Mouse (Mus musculus) gastrocnemius, adult 2 months (tissue): ENCODE data around the gene Cdc73. TPM values are rescaled to one million over a fixed set of nuclear protein-coding genes. Genes with fewer than 3 reads are reported as not detected.
"Not testable (repeated sequence)": the region's sequence is repeated elsewhere in the genome, so short reads cannot be mapped to it uniquely, and the experiment has no call there.

Experiments
- DNase-seq: peaks from one replicate; pipeline ENCODE4 v3.0.0; 2022
- H3K27ac ChIP-seq: fragments of 200-600 bp; 2 replicates; pipeline ENCODE4 v1.8.1; 2022; ENCODE audit warnings: mild to moderate bottlenecking
- H3K4me3 ChIP-seq: fragments of 200-600 bp; 2 replicates; pipeline ENCODE4 v1.8.1; 2022; ENCODE audit warnings: mild to moderate bottlenecking, moderate library complexity
- CTCF ChIP-seq: fragments of 200-600 bp; IDR thresholded peaks from 2 replicates; pipeline ENCODE4 v1.8.1; 2022; ENCODE audit warnings: antibody characterized with exemption, mild to moderate bottlenecking, moderate library complexity
- intact Hi-C: fragments of 180-260 bp; cut with DNase I; formaldehyde crosslinking; loops from one replicate; pipeline ENCODE4 v1.15.1; 2025
- total RNA-seq, 2 experiments: library from RNA; stranded (reverse); gene quantifications; 2 replicates each; pipeline ENCODE4 v1.2.3; 2021

The Cdc73 gene
- total RNA-seq, 2 experiments from 2014 or later = 48.8 to 52.7 TPM

DNA sequence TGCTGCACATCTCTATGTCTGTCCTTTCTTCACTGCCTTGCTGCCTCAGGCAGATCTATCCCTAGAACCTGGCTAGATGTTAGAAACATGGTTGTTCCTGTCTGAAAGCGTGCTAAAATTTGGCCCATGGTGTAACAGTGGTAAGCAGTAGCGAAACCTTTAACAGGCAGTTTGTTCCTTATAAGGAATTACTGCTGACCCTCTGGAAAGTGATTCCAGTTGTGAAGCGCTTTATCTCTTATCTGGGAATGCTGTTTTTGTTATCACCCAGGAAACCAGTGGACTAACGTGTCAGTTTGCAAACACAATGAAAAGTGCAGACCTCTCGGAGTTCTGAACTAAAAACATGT lies 7.9 kb upstream of the Cdc73 start:
- intact Hi-C loops = no loop called here
- no peak overlapping the region for H3K4me3 ChIP-seq
- no peak for TF ChIP-seq CTCF
- no peak for DNase-seq
- H3K27ac ChIP-seq = no peak overlapping the region

DNA sequence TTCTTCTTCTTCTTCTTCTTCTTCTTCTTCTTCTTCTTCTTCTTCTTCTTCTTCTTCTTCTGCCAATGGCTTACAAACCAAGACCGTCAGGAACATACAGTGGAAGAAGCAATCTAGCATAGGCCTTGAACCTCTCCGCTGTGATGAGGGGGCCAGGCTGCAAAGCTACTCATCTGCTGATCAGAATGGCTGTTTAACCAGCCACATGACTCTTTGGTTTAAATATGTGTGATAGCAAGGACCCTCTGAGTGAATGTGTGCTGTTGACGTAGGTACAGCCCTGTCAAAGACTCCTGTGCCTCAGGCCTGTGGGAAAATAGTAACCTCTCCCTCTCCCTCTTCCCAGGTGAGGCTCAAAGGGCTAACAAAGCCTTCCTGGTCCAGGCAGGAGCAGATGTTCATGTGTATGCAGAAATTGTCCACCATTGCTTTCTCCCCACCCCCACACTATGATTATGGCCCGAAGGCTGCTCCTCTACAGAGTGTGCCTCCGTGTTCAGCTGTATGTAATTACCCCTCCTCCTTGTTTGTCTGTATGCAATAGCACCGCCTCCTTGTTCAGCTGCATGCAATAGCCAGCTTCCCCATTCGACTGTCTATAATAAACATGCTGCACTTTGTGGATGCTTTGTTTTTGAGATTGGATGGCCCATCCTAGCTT lies 7.4 kb upstream of the Cdc73 start:
- intact Hi-C loops = no loop called here

DNA sequence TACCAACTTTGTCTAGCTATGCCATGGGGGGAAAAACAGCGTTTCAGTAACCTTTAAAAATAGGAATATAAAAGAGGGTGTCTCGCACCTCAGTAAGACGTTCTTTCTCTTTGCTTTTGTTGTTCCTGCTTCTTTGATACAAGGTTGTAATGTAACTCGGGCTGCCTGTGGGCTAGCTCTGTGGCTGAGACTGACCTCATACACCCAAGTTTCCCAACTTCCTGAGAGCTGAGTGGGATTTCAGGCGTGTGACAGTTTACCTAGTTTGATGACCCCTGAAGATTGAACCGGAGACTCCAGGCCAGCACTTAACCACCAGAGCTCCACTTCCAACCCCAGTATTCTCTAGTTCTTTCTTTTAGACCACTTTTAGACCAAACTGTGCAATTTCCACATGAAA lies 5.7 kb upstream of the Cdc73 start:
- no peak for DNase-seq
- intact Hi-C loops = no loop called here
- TF ChIP-seq CTCF = no peak
- Histone ChIP-seq H3K4me3 (no peak overlapping the region), H3K27ac (no peak overlapping the region)

More for the DNA sequence above, 7.4 kb upstream of the Cdc73 start:
- Histone ChIP-seq H3K27ac (no peak overlapping the region), H3K4me3 (no peak overlapping the region)
- DNase-seq = no peak
- no peak for TF ChIP-seq CTCF

DNA sequence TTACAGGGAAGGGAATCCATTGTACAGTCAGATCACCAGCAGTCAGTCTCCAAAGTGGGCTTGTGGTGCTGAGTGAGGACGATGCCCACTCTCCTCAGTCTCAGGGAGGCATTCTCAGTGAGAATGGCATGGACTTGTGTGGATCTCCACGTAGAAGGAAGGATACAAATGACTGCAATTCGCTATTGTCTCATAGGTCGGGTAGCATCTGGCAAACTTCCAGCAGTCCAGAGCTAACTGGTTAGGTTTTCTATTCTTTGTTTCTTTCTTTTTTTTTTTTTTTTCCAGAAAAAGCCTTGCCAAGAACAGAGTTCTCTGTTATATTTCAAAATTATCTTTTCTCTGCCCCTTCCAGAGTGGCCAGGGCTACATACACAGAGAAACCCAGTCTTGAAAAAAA lies 4.3 kb upstream of the Cdc73 start:
- no peak for DNase-seq
- no peak overlapping the region for H3K27ac ChIP-seq
- no peak overlapping the region for H3K4me3 ChIP-seq
- no peak for TF ChIP-seq CTCF
- intact Hi-C loops = no loop called here

DNA sequence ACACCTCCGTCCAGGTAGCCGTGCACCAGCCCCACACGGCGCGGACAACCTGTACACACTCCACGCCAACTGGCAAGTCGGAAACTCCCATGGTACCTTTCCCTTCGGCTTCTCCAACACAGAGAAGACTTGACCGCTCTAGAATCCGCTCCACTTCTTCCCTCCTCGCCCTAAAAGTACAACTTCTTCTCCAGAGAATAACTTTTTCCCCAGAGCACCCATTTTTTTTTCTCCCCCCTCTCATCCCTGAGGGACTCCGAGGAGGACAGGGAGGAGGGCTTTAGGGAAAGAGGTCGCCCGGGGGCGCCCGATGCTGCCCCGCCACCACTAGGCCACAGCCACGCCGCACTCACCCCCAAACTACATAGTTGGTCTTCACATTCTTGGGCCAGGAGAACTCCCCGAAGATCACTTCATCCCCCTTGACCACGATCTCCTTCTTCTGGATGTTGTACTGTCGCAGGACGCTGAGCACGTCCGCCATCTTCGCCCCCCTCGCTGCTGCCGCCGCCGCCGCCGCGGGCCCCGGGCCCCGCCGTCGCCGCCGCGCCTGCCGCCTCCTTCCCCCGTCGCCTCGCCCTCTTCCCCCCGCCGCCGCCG lies 452 bp downstream of the Cdc73 start:
- DNase-seq = peak; percentile 38
- intact Hi-C loops = loop anchor here (2.0 kb wide), 3 partner anchors 37 to 305 kb away; partner anchors contain the start of genes Trove2 and Uchl5
- H3K27ac ChIP-seq = peak overlapping the region; percentile 96
- peak overlapping the region; percentile 71 for H3K4me3 ChIP-seq
- no peak for TF ChIP-seq CTCF

DNA sequence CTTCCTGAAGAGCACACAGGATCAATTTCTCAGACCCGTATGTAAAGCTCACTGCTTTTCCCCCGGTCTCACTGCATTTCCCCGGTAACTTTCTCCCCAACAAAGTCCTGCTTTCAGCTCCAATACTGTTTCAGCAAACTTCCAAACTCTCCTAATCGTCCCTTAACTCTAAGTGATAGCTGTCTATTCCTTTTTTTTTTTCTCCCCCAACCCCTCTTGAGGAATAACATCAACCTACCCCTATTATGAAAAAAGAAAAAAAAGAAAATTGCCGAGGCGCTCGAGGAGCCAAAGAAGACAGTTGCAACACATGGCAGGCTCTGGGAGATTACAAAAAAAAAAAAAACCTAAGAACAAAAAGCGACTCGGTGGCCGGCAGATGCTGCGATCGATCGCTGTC lies 957 bp downstream of the Cdc73 start:
- TF ChIP-seq CTCF = no peak
- Histone ChIP-seq H3K4me3 (peak overlapping the region; percentile 71), H3K27ac (peak overlapping the region; percentile 96)
- DNase-seq = no peak
- intact Hi-C loops = loop anchor here (2.0 kb wide), 3 partner anchors 37 to 305 kb away; partner anchors contain the start of genes Trove2 and Uchl5

DNA sequence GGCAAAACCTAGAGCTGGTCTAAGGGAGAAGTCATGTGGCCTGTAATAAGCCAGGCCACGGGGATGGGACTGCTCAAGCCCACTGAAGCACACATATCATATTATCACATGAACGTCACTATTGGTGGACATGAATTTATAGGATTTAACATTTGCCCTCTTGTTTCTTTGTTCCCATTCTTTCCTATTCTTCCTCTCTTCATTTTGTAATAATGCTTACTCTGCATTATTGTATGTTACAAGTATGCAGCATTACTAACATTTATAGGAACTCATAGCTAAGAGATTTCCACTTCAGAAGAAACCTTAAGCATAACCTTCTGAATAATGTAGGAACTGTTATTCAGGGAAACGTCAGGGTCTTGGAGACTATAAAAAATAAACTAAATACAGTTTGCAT lies 17.8 kb downstream of the Cdc73 start:
- no peak for TF ChIP-seq CTCF
- no peak overlapping the region for H3K27ac ChIP-seq
- DNase-seq = no peak
- H3K4me3 ChIP-seq = no peak overlapping the region
- intact Hi-C loops = no loop called here

DNA sequence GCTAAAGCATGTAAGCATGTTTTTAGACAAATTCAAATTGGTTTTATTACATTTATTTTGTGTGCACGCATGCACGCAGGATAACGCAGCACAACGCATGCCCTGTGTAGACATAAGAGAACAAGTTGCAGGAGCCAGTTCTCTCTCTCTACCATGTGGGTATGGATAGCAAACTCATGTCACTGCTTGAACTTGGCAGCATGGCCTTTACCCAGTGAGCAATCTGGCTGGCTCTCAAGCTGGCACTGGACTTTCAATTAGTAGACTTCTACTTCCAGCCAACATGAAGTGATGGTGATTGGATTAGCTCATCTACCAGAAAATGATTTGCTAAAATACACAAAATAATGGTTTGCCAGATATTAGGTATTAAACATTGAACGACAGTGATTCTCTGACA lies 21.6 kb downstream of the Cdc73 start:
- Histone ChIP-seq H3K4me3 (no peak overlapping the region), H3K27ac (no peak overlapping the region)
- DNase-seq = peak; percentile 41
- intact Hi-C loops = no loop called here
- no peak for TF ChIP-seq CTCF

DNA sequence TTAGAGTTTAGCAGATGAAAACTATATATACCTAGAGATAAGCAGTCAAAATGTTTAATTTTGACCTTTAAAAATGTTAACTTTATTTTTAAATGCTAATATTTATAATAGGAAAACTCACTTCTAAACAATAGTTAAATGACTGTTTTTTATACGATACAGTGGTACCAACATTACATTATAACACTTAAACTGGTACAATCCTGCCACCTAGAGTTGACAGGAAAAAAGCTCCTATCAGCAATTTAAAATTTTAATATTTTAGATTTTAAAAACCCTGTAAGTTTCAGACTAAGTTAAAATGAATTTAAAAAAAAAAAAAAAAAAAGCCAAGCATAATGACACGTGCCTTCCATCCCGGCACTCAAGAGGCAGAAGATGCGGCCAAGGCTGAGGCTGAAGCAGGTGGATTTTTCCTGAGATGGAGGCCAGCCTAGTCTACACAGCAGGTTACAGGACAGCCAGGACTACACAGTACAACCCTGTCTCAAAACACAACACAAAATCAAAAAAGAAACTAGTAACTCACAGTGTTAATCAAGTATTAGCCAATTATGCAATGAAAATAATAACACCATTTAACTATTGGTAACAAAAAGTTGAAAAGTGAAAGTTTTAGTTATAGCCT lies 26.8 kb downstream of the Cdc73 start:
- DNase-seq = no peak
- Histone ChIP-seq H3K4me3 (no peak overlapping the region), H3K27ac (no peak overlapping the region)
- peak; percentile 44 for TF ChIP-seq CTCF
- intact Hi-C loops = no loop called here

DNA sequence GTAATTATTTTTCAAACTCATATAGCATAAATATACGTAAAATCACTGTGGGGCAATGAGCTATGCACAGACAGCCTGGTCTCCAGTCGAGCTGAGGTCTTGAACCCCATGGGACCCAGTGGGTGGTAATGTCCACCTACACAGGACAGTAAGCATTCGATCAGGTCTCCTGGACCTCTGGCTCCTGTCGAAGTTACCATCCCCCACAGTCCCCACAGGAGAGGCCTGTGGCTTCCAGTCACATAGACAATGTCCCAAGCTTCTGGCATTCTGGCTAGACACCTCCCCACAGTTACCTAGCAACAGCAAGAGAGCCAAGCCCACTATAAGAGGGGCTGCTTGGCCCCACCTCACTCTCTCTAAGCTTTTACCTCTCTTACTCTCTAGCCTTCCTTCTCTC lies 37.9 kb downstream of the Cdc73 start:
- DNase-seq, H3K27ac ChIP-seq, H3K4me3 ChIP-seq, intact Hi-C loops: not testable (repeated sequence)

DNA sequence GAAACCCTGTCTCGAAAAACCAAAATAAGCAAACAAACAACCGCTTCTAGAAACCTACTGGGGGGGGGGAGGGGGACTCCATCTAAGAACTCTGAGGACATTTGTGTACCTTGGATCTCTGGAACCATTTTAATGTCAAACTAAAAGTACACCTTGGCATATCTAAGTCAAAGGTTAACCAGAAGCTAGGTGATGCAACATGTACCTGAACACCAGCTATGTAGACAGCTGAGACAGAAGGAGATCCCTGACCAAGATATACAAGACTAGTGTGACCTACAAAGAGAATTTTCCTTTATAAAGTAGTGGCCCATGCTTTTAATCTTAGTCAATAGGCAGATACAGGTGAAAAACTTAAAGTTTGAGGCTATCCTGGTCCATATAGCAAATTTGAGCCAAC lies 39.5 kb downstream of the Cdc73 start:
- no peak for DNase-seq
- TF ChIP-seq CTCF = no peak
- Histone ChIP-seq H3K4me3 (no peak overlapping the region), H3K27ac (no peak overlapping the region)
- intact Hi-C loops = no loop called here

DNA sequence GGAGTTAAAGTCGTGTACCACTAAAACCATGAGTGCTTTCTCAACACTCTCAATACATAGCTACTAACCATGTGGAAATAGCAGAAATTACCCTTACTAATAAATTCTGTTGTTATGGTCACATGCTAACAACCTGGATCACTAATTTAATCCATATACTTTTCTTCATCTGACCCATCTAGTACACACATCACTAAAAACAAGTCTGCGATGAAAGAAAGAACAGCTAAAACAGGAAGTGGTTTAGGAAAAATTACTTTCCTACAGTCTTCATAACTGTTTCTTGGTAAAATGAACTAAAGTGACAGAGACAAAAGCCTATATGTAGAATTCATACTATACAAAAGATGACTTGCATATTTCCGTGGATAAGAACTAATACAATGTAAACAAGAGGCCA lies 49.0 kb downstream of the Cdc73 start:
- intact Hi-C loops = no loop called here
- TF ChIP-seq CTCF = no peak
- no peak overlapping the region for H3K27ac ChIP-seq
- no peak for DNase-seq
- H3K4me3 ChIP-seq = no peak overlapping the region

DNA sequence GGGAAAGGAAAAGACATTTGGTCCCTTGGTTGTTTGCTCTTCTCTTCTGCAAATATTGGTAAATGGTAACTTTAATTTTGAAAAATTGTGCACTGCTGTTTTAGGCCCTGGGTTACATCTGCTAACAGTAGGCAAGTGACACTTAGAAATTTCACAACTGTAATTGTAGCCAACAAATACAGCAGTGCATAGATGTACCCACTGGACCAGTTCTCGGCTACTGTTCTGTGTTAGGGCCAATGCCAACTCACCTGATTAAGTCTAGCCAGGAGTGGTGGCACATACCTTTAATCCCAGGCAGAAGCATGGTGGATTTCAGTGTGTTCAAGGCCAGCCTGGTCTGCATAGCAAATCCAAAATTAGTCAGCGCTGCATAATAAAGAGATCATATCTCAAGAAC lies 52.4 kb downstream of the Cdc73 start:
- H3K4me3 ChIP-seq = no peak overlapping the region
- no peak for TF ChIP-seq CTCF
- no peak overlapping the region for H3K27ac ChIP-seq
- DNase-seq = no peak
- intact Hi-C loops = no loop called here
